Mouse (Mus musculus) monocyte, adult 2 months (primary cell): ENCODE data around the gene Pgm5.

Experiments
- DNase-seq, 2 experiments: peaks; one replicate each; pipeline ENCODE4 v3.0.0; 2022; ENCODE audit warnings: low spot score in 2 of 2, low read depth in 1 of 2

The Pgm5 gene

GRCm38 (mm10) chr19:24779996-24780395 lies 81.7 kb downstream of the Pgm5 start:
- no peak for DNase-seq

GRCm38 (mm10) chr19:24770345-24770744 lies 91.3 kb downstream of the Pgm5 start:
- DNase-seq = no peak

DNA sequence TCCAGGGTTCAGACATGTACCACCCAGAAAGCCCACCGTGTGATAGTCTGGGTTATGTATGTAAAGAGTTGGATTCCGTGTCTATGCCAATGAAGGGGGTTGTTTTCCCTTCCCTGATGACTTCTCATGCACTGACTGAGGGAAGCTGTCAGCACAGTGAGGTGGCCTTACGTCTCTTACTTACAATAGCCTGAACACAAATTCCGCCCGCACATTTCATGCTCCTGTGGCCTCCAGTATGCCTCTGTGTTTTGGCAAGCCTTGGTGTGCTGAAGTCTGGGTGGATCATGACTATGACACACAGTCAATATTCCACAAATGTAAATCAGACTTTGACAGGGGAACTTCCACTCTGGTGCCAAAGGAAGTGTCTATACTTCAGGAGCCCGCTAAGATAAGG lies 94.3 kb downstream of the Pgm5 start:
- DNase-seq = no peak

GRCm38 (mm10) chr19:24762473-24763149 lies 99.0 kb downstream of the Pgm5 start:
- DNase-seq = no peak

GRCm38 (mm10) chr19:24756627-24757026 lies 105.0 kb downstream of the Pgm5 start:
- no peak for DNase-seq

DNA sequence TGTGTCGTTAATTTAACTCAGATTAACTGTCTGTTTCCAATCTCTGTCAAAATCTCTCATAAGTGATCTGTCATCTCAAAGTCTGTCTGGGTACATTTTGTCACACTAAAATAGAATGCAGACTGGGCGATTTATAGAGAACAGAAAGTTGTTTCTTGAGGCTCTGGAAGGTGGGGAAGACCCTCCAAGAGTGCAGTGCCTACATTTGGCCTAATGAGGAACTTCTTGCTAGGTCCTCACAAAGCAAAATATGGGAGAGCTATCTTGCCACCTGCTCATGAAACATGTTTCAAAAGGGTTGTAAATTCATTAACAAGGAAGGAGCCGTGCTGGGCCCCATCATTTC lies 107.2 kb downstream of the Pgm5 start:
- no peak for DNase-seq

GRCm38 (mm10) chr19:24753617-24754439 lies 107.8 kb downstream of the Pgm5 start:
- no peak for DNase-seq

DNA sequence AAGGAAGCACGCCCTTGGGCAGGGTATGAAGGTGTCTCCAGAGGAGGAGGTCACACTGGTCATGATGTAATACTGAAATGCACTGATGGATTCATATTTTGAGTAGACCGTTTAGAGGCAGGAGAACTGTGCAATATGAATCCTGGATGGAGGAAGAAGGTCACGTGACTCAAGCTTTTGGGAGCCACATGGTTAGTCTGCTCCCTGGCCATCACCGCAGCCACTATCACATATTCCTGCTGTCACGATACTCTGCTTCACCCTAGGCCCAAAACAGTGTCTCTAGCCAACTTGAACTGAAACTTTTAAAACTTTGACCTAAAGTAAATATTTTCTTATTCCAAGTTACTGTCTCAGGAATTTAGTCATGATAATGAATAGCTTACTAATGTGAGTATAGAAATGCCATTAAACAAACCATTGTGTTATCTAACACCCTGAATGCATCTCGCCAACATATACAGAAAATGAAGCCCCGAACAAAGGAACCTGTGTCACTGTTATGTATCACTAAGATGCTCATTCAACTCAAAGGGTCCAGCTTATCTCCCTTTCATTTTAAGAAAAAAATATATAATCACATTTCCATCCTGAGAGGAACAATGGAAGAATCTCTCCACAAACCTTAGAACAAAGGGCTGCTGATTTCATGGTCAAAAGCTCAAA lies 108.6 kb downstream of the Pgm5 start:
- no peak for DNase-seq

- no peak for DNase-seq
These were observed 115.3 kb downstream of the Pgm5 start for GRCm38 (mm10) chr19:24746266-24746875.

GRCm38 (mm10) chr19:24742606-24743005 lies 119.0 kb downstream of the Pgm5 start:
- DNase-seq = no peak

DNA sequence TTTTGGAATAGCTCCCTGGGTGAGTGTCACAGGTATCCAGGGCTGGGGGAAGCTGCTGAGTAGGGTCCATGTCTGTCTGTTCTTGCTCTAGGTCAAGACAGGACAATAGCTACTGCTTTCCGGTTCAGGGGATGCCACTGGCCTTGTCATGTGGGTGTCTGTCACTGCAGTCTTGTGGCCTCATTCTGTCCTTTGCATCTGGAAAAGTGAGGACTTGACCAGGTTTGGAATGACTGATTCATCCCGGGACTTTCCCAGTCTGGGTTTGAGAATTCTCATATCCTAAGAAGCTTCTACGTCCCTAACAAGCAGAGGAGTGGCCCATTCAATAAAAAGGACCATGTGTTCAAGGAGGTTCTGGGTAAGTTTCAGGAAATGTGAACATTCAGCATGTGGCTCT lies 122.9 kb downstream of the Pgm5 start:
- no peak for DNase-seq

DNA sequence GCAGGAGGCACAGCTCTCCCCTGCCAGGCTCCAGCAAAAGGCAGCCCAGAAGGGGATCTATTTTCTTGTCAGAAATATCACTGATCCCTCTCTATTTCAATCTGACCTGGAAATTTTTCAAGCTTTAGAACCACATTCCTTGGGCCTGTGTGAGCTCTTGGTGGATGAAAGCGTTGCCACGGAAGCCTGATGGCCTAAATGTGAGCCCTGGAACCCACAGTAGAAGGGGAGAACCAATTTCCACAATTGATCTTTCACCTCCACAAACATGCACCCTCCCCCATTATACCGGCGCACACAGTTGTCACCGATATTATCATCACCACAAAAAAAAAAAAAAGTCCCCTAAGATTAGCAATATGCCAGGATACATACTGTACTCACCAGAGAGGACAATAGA lies 123.6 kb downstream of the Pgm5 start:
- DNase-seq = no peak

- DNase-seq = no peak
These were observed 126.0 kb downstream of the Pgm5 start for GRCm38 (mm10) chr19:24735484-24736128.

DNA sequence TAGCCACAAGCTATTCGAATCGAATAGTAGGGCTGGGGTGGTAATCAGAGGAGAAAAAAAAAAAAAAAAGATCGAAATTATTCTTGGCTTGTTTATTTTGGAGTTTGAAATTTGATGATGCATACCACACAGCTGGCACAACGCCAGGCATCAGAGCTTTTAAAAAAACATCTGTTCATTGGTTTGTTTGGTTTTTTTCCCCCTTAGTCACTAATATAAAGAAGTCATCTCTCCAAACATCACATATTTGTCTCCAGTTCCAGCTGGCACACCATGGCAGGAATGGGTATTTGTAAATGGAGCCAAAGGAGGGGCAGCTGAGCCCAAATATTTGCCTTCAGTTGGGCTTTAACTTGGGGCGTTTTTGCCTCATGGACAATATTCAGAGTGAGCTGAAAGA lies 131.0 kb downstream of the Pgm5 start:
- DNase-seq = no peak

GRCm38 (mm10) chr19:24724362-24724761 lies 137.3 kb downstream of the Pgm5 start:
- DNase-seq = no peak

DNA sequence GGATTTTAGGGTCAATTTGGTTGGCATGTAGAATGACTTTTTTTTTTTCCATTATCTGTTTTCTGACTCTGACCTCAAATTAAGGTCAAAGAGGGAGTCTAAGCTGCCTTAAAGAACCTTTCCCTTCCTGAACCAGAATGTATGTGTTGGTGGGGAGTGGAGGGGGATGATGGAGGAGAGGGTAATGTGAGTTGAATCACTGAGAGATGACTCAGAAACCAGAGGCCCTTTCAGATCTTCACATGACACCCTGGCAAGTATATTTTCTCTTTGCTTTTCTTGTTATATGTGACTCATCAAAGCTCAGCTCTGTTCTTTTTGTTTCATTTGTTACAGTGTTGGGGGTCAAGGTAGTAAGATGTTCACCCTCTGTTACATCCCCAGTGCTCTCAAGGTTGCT lies 141.2 kb downstream of the Pgm5 start:
- DNase-seq = no peak

DNA sequence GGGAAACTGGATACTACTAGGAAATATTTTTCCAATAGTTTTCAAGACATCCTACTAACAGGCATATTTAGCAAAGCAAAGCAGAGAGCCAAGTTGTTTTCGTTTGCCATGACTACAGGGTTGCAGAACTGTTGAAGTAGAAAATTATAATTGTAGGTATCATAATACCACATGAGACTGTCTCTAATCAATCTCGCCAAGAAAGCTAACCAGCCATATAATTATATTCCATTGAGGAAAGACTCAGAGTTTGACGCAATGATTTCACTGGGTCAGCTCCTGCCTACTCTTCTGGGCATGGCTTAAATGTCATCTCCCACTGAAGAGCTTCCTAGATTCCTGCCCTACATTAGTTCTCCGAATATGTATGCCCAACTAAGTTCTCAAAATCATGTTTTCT lies 142.2 kb downstream of the Pgm5 start:
- DNase-seq = no peak

GRCm38 (mm10) chr19:24718021-24718420 lies 143.6 kb downstream of the Pgm5 start:
- no peak for DNase-seq

GRCm38 (mm10) chr19:24716303-24717097 lies 145.2 kb downstream of the Pgm5 start:
- DNase-seq = no peak

- DNase-seq = no peak
These were observed 153.6 kb downstream of the Pgm5 start for GRCm38 (mm10) chr19:24708032-24708431.
